9 mouse cellular contexts compared by ENCODE assay signal in genomic region chr10:81217964-81218363, GRCm38 (mm10). TPM values are rescaled to one million over a fixed set of nuclear protein-coding genes. Genes with fewer than 3 reads are reported as not detected.
A peak's percentile ranks its signal among the peaks of the same experiment; 100 is the strongest.
DNase-seq lines count a peak whose midpoint lies in the region; ATAC-seq lines count a peak whose summit lies in the region.
"Had no signal": no experiment of that assay in that cellular context is flagged by ENCODE, and none has a peak within 500 bp of the region (broad histone marks: within the 10 kb centered on the region; RNA-seq: fewer than 3 reads in every experiment).

No protein-coding gene starts in this region.

- intact Hi-C loops in heart, postnatal 36 days (cut with DNase I): loop anchor here (1.0 kb wide), 1 partner anchor 20 kb away; no protein-coding TSS in a partner anchor

- H3K4me1 ChIP-seq in heart, embryonic 11.5 days (ENCODE audit: control insufficient read depth, insufficient read depth, low read length): no peaks in the 10 kb centered on the region
- H3K4me1 ChIP-seq in limb, embryonic 10.5 days: 0 out of 2 replicates have a peak, but pooled peaks cover 3% of the 10 kb centered on the region

- no peak overlapping the region for H3K27ac ChIP-seq in heart, embryonic 11.5 days (ENCODE audit: low read depth, low read length)
- H3K27ac ChIP-seq in limb, embryonic 10.5 days: no peak overlapping the region

- H3K36me3 ChIP-seq in heart, embryonic 11.5 days (ENCODE audit: control insufficient read depth, insufficient read depth, low read length): no peaks in the 10 kb centered on the region
- H3K36me3 ChIP-seq in limb, embryonic 10.5 days: no peaks in the 10 kb centered on the region

- H3K27me3 ChIP-seq in heart, embryonic 11.5 days (ENCODE audit: control insufficient read depth, insufficient read depth, low read length): peaks cover 3% of the 10 kb centered on the region; the same call in 1 of the 2 replicates
- H3K27me3 ChIP-seq in limb, embryonic 10.5 days (ENCODE audit: low read depth, poor library complexity, severe bottlenecking): no peaks in the 10 kb centered on the region; the same call in 1 of the 2 replicates

- no peaks in the 10 kb centered on the region for H3K9me3 ChIP-seq in heart, embryonic 11.5 days (replicated peaks; ENCODE audit: control insufficient read depth, low read length)
- H3K9me3 ChIP-seq in limb, embryonic 10.5 days (replicated peaks): no peaks in the 10 kb centered on the region

- DNase-seq in heart, adult 11 months: peak; percentile 92
- peak; percentile 75 for DNase-seq in ZHBTc4 (ENCODE audit: low read depth, low spot score)
- peak; percentile 49 to 68 for DNase-seq in cerebellum, postnatal 4 days (ENCODE audit: low spot score in 2 of 2)
- DNase-seq in heart, postnatal 36 days: peak; percentile 66 to 78
- DNase-seq in limb, embryonic 10.5 days (ENCODE audit: low spot score): peak; percentile 80
- DNase-seq in thymus, adult 18-20 months: peak; percentile 44 to 53

- WGBS in heart, embryonic 11.5 days (ENCODE audit: insufficient replicate concordance): 27% methylated on average over 7 of the region's 7 CpGs
- WGBS in limb, embryonic 10.5 days: 38% methylated on average over 7 of the region's 7 CpGs

- no peak overlapping the region for H3K9ac ChIP-seq in heart, embryonic 11.5 days (ENCODE audit: low read depth, low read length)

- no peak overlapping the region for H3K4me2 ChIP-seq in heart, embryonic 11.5 days

- H3K4me3 ChIP-seq in heart, embryonic 11.5 days (ENCODE audit: low read depth, low read length): no peak overlapping the region
- H3K4me3 ChIP-seq in limb, embryonic 10.5 days: no peak overlapping the region

- ATAC-seq in heart, embryonic 11.5 days (replicated peaks; ENCODE audit: insufficient number of reproducible peaks, low FRiP score, low TSS enrichment): no peak
- ATAC-seq in monocyte, adult 5-6 weeks (replicated peaks; ENCODE audit: insufficient number of reproducible peaks, low FRiP score, low TSS enrichment, poor library complexity, severe bottlenecking): peak; percentile 70

RNA-seq across cellular contexts. Expression of gene Atcay, which starts 12.7 kb away (rescaled TPM):
- polyA plus RNA-seq in heart, embryonic 11.5 days (2014; fragmentation: Nextera tagmentation; extraction: Ambion mirVana): 0.60 and 0.83 TPM in 2 replicates
- total RNA-seq in heart, postnatal 36 days (2021): under 1 TPM in 1 of 2 experiments, not detected in 1; 0.11 TPM
- 0.06 TPM in 1 of 2 replicates, not detected in the other for polyA plus RNA-seq in limb, embryonic 10.5 days (2016; fragmentation: Nextera tagmentation; extraction: Ambion mirVana)
- total RNA-seq in monocyte, adult 5-6 weeks (2017): not detected in 3 replicates

RNA-seq across cellular contexts. Expression of gene Zfr2, which starts 15.0 kb away (rescaled TPM):
- polyA plus RNA-seq in heart, embryonic 11.5 days (2014; fragmentation: Nextera tagmentation; extraction: Ambion mirVana): 2.3 and 3.7 TPM in 2 replicates
- 1 to 10 TPM; 2.5 to 3.6 TPM for total RNA-seq in heart, postnatal 36 days (2021)
- 2.0 and 5.0 TPM in 2 replicates for polyA plus RNA-seq in limb, embryonic 10.5 days (2016; fragmentation: Nextera tagmentation; extraction: Ambion mirVana)
- 0.10 to 0.58 TPM in 2 of 3 replicates, not detected in the other for total RNA-seq in monocyte, adult 5-6 weeks (2017)

RNA-seq across cellular contexts. Expression of gene Nmrk2, which starts 16.1 kb away (rescaled TPM):
- 2.2 and 3.6 TPM in 2 replicates for polyA plus RNA-seq in heart, embryonic 11.5 days (2014; fragmentation: Nextera tagmentation; extraction: Ambion mirVana)
- total RNA-seq in heart, postnatal 36 days (2021): 1 to 10 TPM; 7.8 to 7.9 TPM
- not detected in 2 replicates for polyA plus RNA-seq in limb, embryonic 10.5 days (2016; fragmentation: Nextera tagmentation; extraction: Ambion mirVana)
- not detected in 3 replicates for total RNA-seq in monocyte, adult 5-6 weeks (2017)
- total RNA-seq: left cerebral cortex, postnatal 10 days had no signal

RNA-seq across cellular contexts. Expression of gene 4930442H23Rik, which starts 34.3 kb away (rescaled TPM):
- 0.21 TPM in 1 of 2 replicates, not detected in the other for polyA plus RNA-seq in heart, embryonic 11.5 days (2014; fragmentation: Nextera tagmentation; extraction: Ambion mirVana)
- not detected for total RNA-seq in heart, postnatal 36 days (2021)
- polyA plus RNA-seq in limb, embryonic 10.5 days (2016; fragmentation: Nextera tagmentation; extraction: Ambion mirVana): not detected in 2 replicates
- 0.49 TPM in 1 of 3 replicates, not detected in the others for total RNA-seq in monocyte, adult 5-6 weeks (2017)
- total RNA-seq: left cerebral cortex, postnatal 10 days had no signal

RNA-seq across cellular contexts. Expression of gene Matk, which starts 34.8 kb away (rescaled TPM):
- 1.0 and 1.7 TPM in 2 replicates for polyA plus RNA-seq in heart, embryonic 11.5 days (2014; fragmentation: Nextera tagmentation; extraction: Ambion mirVana)
- total RNA-seq in heart, postnatal 36 days (2021): under 1 TPM; 0.39 to 0.41 TPM
- 2.1 and 3.0 TPM in 2 replicates for polyA plus RNA-seq in limb, embryonic 10.5 days (2016; fragmentation: Nextera tagmentation; extraction: Ambion mirVana)
- total RNA-seq in monocyte, adult 5-6 weeks (2017): 10.2 to 29.6 TPM (median 11.9 TPM) in 3 replicates
